Mouse (Mus musculus) mouse embryonic stem cell (cell line): Measurements from ENCODE around the gene Abr.

ENCODE experiments used
- in situ Hi-C, 2 experiments: fragments of 300-500 bp; cut with MboI; formaldehyde crosslinking; loops; 1 replicate in 1 of 2; 3 replicates in 1 of 2; pipeline ENCODE4 v1.14.3; 2019 to 2020; ENCODE audit warnings: low sequenced_read_pairs in 2 of 2, low pct_unique_long_range_greater_than_20kb in 1 of 2, mixed read lengths in 1 of 2; ENCODE audit not compliant: unreplicated experiment in 1 of 2

The Abr gene

DNA sequence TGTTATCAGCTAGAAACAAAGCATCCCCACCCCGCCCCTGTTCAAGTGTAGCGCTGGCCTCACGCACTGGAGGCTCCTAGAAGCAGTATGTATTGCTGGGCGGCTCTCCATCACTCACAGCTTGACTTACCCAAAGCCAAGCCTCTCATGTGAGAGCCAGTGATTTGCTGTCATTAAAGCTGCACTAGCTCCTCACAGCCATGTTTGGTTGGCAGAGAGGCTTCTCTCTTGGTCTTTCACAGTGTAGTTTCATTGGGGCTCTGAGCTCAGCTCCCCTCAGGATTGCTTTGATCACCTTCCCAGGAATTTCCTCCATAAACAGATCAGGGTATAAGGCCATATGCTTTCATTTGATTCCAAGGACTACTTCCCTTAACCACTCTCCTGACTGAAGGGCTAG is 208.9 kb downstream of the Abr start:
- in situ Hi-C loops = no loop called here

DNA sequence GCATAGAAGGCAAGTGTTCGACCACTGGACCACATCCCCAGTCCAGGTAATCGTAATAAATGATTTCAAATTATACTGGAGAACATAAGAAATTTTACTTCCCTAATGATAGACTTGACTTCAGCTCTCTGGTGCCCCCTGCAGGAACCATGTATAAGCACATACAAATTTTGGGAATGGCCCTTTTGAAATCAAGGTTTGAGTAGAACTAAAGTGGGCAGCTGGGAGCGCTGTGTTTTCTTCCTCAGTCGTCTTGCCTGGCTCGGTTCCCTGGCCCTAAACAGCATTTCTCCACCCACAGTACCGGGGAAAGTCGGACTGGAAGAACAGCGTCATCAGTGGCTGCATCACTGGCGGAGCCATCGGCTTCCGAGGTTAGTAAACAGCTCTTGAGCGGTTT is 211.3 kb downstream of the Abr start:
- in situ Hi-C loops = no loop called here

DNA sequence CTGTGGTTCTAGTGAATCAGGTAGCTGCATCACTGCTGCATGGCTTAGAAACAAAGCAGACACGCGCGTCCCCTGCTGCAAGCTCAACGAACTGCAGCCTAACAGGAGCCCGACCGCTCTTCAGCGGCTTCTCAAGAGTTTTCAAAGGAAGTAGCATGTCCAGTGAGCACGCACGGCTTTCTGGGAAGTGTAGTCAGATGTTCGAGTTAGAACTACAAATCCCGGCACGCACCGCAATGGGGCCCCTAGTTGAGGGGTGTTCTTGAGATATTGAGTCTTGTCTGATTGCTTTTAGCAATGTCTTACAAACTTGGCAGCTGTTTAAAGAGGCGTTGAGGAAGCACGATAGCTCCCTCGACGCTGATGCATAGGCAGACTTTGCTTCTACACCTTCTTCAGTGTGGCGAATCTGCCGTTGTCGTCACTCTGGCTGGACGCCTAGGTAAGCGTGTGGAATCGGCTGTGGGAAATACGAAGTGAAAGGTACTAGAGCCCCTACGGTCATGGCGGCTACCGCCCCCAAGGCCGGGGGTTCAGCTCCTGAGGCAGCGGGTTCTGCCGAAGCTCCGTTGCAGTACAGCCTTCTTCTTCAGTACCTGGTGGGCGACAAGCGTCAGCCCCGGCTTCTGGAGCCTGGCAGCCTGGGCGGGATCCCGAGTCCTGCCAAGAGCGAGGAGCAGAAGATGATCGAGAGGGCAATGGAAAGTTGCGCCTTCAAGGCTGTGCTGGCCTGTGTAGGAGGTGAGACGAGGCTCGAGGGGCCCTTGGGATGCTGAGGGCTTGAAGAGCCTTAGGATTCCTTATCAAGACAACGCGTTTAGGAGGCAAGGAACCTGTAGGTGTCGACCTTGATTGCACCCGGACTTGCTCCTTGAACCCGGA is 215.2 kb downstream of the Abr start, which contains the start of gene Timm22:
Gene Timm22, plus strand, starts transcription at position 251 of the 882 bp plus-strand sequence.
- in situ Hi-C loops = loop anchor here (10.0 kb wide), 1 partner anchor 322 kb away; no protein-coding TSS in a partner anchor

DNA sequence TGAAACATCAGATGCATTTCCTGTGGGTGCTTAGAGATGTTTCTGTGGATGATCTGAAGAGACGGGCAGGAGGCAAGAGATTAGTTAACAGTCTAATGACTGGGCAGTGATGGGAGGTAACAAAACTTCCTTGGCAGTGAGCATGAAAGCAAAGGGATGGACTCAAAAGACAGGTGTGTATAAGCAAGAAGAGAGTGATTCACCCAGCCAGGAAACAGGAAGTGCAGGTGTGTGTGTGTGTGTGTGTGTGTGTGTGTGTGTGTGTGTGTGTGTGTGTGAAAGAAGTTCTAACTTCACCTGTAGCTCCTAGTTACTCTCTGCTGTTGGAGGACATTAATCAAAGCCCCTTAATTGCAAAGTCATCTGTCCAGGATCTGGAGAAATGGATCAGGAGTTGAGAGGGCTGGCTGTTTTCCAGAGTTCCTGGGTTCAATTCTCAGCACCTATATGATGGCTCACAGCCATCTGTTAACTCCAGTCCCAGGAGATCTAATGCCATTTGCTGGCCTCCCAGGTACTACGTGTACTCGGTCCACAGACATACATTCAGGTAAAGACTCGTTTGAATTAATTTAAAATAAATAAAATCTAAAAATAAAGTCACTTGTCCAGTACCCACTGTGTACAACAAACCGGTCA is 216.4 kb downstream of the Abr start:
- in situ Hi-C loops = loop anchor here (10.0 kb wide), 1 partner anchor 321 kb away; no protein-coding TSS in a partner anchor

DNA sequence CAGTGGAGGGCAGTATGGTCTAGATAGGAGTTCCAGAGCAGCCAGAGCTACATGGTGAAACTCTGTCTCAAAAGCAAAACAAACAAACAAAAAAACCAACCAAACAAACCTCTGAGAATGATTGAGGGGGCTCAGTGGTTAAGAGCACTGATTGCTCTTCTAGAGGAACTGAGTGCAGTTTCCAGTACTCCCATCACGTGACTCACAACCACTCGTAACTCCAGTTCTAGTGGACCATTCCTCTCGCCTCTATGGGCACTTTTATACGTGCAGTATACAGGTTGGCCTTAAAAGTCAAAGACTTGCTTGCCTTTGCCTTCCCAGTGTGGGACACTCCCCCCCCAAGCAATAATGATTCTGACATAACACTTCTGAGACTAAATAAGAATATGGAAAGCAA is 217.0 kb downstream of the Abr start:
- in situ Hi-C loops = loop anchor here (10.0 kb wide), 1 partner anchor 320 kb away; no protein-coding TSS in a partner anchor

DNA sequence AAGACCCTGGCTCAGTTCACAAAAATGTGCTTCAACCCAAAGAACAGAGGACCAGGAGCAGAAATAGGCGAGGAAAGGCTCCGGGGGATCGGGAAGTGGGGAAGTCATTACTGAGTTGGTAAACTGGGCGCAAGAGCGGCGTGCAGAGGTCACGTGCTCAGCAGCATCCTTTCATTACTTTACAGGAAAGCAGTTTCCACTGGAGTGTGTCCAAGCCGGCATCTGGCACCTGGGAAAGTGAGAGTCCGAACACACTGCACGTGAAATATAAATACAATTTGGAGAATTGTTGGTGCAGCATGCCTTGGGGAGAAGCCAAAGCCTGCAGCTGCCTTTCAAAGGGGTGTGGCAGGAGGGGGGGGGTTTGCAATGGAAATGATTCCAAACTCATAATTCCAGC is 220.7 kb downstream of the Abr start:
- in situ Hi-C loops = loop anchor here (5.0 to 10.0 kb wide), 2 partner anchors 149 to 317 kb away; no protein-coding TSS in a partner anchor

DNA sequence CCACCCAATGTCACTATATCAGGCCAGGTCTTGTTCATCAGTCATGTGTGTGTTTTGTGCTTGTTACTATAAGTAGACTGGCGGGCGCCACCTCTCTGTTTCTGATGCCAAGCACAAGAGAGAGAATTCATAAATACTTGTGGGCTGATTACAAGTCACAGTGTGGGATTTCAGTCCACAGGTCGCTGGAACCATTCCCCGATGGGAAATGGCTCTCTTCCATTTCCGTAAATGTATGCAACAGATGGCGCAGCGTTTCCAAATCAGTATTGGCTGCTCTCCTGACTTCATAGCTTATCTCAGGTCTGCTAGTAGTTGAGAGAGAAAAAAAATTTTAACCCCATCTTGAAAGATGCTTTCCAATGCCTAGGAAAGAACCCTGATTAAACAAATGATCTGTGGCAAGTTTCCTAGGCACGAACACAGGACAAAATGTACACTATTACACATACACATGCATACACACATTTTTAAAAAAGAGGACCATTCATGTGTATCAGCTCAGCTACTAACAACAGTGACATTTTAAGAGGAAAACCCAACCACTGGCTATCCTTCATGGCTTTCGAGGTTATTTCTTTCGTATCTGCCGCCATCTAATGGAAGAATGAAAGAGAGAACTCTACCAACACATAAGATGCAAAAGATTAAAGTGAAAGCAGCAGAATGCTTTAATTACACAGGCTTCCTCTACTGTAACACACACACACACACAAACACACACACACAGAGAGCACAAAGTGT is 222.4 kb downstream of the Abr start:
- in situ Hi-C loops = loop anchor here (5.0 to 10.0 kb wide), 2 partner anchors 147 to 315 kb away; no protein-coding TSS in a partner anchor

DNA sequence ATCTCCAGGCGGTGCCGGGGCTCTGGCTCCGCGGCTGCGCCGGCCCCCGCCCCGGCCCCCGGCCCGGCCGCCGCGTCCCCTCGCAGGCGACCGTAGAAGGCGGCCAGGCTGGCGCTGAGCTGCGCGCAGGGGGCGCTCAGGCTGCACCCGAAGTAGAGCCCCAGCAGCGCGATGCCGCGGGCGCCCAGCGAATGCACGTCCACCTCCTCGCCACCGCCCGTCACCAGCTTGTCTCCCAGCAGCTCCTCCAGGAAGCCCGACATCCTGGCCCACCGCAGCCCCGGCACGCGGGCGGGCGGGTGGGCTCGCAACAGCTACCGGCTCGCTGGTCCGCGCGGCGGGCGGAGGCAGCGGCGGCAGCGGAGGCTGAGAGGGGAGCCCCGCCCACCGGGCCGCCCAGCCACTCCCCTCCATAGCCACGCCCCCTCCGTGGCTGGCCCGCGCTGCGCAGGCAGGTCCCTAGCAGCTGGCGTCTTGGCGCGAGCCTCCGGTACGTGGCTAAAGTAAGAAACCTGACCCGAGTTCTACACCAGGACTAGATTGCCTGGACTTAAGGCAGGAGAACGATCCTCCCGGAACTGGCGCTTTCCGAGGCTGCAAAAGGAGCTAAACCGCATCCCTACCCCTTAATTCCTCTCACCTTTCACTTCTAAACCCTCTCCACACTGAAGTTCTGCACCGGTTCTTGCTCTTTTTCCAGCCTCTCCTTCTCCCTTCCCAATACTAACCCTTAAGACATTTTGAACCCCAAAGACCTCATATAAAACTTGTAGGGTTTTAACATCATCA is 223.1 kb downstream of the Abr start, which contains the start of gene Nxn:
Gene Nxn, minus strand, starts transcription at position 343 of the 789 bp plus-strand sequence.
- in situ Hi-C loops = loop anchor here in 1 of 2 experiments (5.0 kb wide), 1 partner anchor 147 kb away; no protein-coding TSS in a partner anchor

DNA sequence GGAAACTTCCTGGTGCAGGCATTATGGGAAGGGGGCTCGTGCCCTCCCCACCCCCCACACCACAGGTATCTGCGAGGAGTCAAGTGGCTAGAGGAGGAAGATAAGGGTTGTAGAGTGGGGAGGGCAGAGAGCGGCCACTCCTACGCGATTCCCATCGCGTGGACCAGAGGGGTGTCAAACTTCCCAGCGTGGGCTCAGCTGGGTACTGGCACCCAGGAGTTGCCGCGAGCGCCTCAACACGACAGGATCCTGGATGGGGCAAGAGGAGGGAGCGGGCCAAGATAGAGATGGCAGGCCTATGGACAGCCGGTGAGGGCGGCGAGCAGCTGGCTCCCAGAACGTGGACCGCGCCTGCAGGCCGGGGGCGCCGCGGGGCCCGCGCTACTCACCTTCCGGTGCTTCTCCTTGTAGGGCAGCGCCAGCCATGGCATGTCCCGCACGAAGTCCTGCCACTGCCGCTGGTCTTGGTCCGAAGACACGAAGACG is 223.8 kb downstream of the Abr start:
- in situ Hi-C loops = loop anchor here in 1 of 2 experiments (5.0 kb wide), 1 partner anchor 146 kb away; no protein-coding TSS in a partner anchor

DNA sequence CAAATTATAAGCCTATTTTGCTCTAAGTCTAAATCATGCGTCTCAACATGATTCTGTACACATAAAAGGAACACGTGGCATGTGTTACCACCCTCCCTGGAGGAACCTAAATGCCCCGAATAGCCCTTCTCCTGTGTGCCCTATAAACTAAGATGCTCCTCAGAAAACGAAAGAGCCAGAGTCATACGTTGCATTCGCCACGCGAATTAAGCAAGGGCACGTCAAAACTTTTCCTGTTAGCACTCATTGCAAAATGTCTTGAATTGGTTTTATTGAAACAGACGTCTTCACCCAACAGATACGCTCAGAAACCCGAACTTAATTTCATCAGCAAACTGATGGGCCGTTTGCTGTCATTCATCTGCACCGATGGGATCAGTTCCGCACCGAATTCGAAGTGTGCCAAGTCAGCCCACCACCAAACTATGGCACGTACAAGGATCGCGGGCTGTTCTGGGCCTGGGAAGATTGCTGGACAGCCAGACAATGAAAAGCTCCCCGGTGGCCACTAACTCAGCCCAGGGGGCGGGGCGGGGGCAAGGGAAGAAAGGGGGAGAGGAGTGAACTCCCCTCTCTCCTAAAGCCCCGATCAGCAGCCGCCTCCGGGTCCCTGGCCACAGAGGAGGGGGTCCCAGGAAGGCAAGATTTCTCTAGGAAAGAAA is 224.3 kb downstream of the Abr start:
- in situ Hi-C loops = loop anchor here in 1 of 2 experiments (5.0 kb wide), 1 partner anchor 145 kb away; no protein-coding TSS in a partner anchor

DNA sequence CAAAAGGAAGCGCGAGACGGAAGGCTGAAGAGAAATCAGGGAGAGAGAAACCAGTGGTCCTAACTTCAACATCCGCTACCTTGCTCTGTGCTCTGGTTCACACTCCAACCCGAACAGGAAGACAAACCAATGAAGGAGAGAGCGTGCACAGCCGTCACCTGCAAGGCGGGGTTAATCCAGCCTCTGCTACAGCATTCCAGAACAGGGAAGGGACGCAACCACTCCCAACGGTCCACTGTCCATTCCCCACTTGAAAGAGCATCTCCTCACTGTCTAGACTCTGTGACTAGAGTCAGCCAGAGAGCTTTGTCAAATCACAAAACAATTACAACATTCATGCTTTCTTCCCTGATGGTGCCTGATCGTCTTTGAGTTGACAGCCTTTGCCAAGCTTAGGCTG is 229.1 kb downstream of the Abr start:
- in situ Hi-C loops = loop anchor here in 1 of 2 experiments (5.0 kb wide), 1 partner anchor 46 kb away; no protein-coding TSS in a partner anchor

DNA sequence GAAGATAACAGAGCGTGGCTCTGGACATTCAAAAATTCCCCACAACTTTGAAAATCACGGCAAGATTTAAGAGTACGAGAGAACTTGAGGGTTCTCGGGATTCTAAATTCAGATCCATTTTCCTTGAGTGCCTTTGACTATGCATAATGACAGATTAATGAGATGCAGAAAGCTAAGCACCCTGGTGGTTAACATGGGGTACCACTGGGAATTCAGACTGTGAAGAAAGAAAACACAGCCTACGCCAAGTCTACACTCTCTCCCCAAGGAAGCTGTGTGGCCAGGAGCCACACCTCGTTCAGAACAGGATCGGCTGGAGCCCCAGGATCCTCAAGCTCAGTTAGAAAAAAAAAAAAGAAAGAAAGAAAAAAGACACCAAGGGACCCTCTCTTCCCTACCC is 229.6 kb downstream of the Abr start:
- in situ Hi-C loops = loop anchor here in 1 of 2 experiments (5.0 kb wide), 1 partner anchor 45 kb away; no protein-coding TSS in a partner anchor

DNA sequence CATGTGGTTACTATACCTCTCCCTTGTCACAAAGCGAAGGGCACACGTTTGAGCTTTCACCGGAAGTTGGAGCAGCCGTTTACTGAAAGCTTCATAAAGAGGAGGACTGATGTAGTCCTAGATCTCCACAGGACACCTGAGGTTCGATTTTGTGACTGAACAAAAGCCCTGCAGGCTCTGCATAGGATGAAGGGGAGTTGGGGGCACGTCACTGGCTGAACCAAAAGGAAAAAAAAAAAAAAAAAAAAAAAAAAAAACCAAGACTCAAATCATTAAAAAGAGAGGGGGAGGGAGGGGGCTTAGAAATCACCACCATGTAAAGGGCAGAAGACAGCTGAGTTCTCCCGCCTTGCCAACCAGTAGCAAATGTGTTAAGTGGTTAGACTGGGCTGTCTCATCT is 233.4 kb downstream of the Abr start:
- in situ Hi-C loops = no loop called here

DNA sequence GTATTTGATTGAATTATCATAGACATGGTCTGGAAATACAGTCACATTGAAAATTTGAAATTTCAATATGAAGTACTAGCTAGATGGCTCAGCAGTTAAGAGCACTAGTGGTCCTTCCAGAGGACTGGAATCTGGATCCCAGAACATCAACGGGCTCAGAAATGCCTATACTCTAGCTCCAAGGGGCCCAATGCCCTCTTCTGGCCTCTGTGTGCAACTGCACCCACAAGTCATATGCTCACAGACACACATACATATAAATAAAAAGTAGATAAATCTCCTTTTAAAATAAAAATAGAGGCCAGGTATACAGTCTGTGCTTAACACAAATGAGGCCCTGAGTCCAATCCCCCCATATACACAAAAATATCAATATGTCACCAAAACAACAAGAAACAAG is 235.0 kb downstream of the Abr start:
- in situ Hi-C loops = no loop called here

DNA sequence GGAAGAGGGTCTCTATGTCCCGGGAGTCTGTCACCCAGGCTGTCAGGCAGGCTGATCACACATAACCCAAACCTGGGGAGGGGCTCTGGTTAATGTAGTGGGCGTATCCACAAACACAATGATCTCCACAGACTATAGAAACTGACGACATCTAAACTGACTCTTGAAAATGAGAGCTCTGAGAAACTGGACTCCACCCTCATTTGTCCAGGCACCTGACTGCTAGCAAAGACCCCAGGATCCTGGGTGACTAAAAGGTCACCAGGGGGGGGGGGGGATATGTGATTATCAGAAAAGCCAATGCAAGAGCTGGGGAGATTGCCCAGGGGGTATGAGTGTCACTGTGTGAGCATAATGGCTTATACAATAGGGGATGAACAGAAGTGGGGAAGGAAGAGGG is 236.4 kb downstream of the Abr start:
- in situ Hi-C loops = no loop called here

DNA sequence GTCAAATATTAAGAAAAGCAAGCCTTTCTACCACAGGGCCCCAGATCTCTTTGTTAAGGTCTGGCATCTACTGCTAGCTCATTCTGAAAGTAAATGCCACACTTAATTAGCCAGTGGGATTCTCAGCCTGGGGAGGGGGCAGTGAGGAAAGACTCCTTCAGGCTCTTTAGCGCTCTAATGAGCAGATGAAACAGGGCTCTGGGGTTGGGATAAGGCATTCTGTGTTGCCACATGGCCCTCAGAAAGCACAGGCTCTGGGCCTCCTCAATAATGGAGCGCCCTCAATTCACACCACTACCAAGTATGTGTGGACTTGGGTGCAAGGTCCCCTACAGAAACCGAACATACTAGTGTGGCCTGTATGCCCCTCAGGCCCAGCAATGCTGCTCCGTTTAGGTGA is 237.1 kb downstream of the Abr start:
- in situ Hi-C loops = no loop called here

DNA sequence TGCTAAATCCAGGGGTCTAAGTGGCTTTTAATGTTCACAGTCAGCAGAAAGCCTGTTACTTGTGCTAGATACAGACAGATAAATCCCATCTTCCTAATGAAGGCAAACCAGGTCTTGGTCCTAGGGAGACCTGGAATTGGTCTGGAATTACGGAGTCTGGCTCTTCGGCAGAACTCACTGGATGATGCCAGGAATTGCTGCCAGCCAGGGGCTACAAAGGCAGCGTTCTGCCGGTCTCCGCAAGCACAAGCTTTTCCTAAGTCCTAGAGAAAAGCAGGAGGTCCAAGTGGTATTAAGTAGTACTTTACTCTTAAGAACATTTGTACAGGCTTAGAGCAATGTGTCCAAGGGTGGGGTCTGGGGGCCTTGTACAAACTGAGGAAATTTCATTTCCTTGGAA is 237.8 kb downstream of the Abr start:
- in situ Hi-C loops = no loop called here
